Mouse (Mus musculus): ENCODE results near the gene Eng.

- TF ChIP-seq CTCF (IDR thresholded peaks at IDR 0.05; ENCODE audit: low read depth, low read length) (no peak), POLR2A (IDR thresholded peaks at IDR 0.05; ENCODE audit: borderline replicate concordance, low read depth, low read length) (no peak)
Observed at GRCm38 (mm10) chr2:32685807-32686206, 39.4 kb downstream of the Eng start.
